Mouse (Mus musculus) right cerebral cortex, postnatal 14 days (tissue): ENCODE results near the gene Sorcs2.
A peak's percentile ranks its signal among the peaks of the same experiment; 100 is the strongest.

Source experiments
- DNase-seq: peaks from one replicate; pipeline ENCODE4 v3.0.0; 2022

The Sorcs2 gene

GRCm38 (mm10) chr5:36223787-36224186 is 174.2 kb downstream of the Sorcs2 start:
- peak; percentile 78 for DNase-seq

GRCm38 (mm10) chr5:36220626-36221025 is 177.3 kb downstream of the Sorcs2 start:
- no peak for DNase-seq

DNA sequence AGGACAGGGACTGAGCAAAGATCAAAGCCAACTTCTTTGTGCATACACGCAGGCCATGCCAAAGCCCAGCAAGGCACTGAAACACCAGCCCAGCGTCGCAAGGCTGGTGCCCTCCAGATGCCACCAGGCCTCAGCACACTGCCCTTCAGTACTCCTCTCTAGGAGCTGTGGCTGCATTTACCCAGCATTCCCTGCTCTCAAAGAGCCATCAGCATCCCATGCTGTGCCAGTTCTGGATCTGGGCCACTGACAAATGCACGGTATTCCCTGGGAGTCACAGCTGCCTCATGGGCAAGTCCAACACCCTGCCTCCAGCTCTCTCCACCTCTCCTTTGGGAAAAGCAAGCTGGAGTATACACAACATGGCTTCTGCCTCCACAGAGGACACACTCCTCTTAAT is 177.8 kb downstream of the Sorcs2 start:
- DNase-seq: no peak

DNA sequence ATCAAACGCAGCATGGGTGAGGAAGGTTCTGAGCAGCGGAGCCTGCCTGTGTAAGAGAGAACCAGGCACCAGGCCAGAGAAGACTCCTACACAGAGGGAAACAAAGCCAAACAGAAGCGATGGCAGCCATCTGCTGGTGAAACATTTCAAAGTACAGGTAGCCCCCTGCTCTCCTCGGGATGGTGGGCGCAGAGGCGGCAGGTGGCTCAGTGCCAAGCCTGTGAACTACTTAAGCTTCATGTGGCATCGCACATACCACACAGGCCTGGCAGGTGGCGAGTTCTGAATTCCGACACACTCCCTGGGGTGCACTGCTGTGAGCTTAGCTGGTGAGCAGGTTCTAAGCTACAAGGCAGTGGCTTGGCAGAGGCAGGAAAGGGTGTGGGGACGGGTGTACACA is 184.6 kb downstream of the Sorcs2 start:
- DNase-seq: peak; percentile 91

GRCm38 (mm10) chr5:36208803-36209202 is 189.1 kb downstream of the Sorcs2 start:
- no peak for DNase-seq

- DNase-seq: no peak
These were observed 192.5 kb downstream of the Sorcs2 start for GRCm38 (mm10) chr5:36205397-36205796.

DNA sequence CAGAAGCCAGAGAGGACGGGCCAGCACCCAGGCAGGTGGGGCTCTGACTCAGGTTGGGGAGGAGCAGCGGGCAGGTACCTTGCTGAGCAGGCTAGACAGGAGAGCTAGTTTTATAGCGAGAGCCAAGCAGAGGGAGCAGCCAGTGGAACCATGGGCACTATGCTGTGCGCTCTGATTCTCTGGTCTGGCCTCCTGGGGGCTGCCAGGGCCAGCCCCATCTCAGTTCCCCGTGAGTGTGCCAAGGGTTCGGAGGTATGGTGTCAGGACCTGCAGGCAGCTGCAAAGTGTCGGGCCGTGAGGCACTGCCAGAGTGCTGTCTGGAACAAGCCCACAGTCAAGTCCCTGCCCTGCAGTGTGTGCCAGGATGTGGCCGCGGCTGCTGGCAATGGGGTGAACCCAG is 194.0 kb downstream of the Sorcs2 start, which contains the start of gene Psapl1:
Gene Psapl1, plus strand, starts transcription at position 106 of the 400 bp plus-strand sequence.
- DNase-seq: no peak

GRCm38 (mm10) chr5:36203421-36203820 is 194.5 kb downstream of the Sorcs2 start:
- DNase-seq: no peak

DNA sequence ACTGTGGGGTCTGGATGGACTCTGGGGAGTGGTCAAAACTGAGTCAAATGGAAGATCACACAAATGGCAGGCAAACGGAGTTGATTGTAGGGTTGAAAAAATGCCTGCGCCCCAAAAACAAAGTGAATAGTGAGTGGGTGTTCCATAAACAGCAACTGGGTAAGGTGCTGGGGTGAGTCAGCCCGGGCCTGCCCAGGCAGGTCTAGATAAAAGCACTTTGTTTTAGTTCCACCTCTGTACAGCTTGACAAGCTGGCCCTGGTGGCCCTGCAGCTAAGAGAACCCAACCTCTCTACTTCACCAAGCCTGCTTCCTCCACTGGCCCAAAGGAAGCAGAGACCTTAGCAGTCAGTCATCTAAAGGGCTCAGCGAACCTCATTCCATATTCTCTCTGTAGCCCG is 195.2 kb downstream of the Sorcs2 start:
- DNase-seq: no peak

DNA sequence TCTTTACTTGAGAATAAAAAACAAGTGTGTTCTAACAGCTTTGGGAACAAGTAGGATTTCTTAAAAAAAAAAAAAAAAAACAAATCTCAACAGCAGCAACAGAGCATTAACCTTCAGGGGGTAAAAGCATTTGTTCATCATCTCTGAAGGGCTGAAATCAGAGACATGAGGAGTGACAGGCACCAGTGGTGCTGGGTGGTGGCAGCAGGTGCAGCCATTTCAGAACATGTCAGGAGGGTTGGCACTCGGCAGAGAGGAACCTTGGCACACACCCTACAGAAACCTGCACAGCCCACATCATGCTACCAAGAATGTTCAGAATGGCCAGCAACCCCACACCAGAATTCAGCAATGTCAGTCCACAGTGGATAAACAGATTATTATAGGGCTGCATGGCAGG is 198.4 kb downstream of the Sorcs2 start:
- DNase-seq: no peak

- no peak for DNase-seq
These were observed 202.5 kb downstream of the Sorcs2 start for GRCm38 (mm10) chr5:36195436-36195835.

DNA sequence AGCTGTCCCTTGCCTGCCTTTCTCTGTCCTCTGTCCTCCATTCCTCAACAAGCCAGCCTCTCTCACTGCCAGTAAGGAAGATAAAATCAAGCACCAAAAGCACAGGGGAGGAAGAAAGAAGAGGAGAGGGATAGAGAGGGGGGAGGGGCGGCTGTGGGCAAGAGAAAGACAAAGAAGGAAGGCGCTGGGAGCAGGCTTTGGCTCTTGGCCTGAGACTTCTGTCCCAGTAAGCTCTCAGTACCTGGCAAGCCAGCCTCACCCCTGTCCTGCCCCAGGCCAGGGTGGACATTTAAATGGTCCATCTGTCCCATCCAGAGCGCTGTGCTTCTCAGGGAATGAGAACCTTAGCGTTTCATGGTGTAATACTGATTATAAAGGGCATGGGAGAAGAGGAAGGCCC is 203.3 kb downstream of the Sorcs2 start:
- DNase-seq: no peak

DNA sequence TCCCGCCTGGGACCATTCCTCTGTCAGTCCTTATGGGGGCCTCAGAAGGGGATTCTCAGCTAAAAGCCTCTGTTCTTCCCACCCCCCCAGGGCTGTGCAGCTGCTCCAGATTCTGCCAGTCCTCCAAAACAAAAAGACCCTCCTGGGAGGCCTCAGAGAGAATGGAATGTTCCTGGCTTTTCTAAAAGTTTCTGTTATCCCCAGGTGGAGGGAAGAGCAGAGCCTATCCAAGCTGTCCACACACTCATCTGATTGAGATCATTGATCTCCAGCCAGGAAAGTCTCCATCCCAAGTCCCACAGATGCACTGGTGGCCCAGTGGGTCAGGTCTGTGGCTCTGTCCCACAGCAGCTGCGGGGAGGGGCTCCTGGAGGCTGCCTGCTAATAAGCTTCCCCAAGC is 205.3 kb downstream of the Sorcs2 start:
- no peak for DNase-seq

DNA sequence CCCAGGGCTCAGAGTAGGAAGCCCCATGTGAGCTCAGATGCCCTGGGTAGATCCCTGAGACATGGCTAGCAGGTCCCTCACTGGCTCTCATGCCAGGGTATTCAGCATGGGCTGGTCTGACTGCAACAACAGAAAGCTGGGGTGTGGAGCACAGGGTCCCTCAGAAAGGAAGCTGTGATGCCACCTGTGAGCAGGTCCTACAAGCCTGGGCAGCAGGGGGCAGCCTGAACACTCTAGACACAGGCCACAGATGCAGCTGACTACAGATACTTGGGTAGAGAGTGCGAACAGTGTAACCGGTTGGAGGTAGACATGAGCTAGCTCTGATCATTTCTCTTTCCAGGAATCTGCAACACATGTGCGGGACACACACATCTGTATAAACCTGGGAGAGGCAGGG is 206.1 kb downstream of the Sorcs2 start:
- no peak for DNase-seq

DNA sequence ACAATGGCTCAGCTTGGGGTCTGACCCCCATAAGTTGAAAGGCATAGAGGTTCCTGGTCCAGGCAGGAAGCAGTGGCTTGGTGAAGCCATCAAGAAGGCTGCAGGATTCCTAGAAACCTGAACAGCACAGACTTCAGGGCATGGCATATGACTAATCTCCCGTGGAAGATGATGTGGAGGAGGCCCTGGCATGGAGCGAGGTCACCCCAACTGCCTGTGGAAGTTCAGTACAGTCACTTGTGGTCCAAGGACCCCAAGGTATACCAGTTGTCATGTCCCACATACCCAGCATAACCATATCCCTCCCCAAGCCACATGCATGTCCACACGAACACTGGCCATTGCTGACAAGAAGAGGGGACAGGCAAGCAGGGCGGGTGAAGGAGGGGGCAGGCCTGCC is 206.7 kb downstream of the Sorcs2 start:
- DNase-seq: no peak

- DNase-seq: no peak
These were observed 209.6 kb downstream of the Sorcs2 start for GRCm38 (mm10) chr5:36188310-36188709.

GRCm38 (mm10) chr5:36186294-36187053 is 211.5 kb downstream of the Sorcs2 start:
- no peak for DNase-seq

- DNase-seq: no peak
These were observed 215.6 kb downstream of the Sorcs2 start for GRCm38 (mm10) chr5:36182326-36182725.

GRCm38 (mm10) chr5:36179708-36180107 is 218.2 kb downstream of the Sorcs2 start:
- no peak for DNase-seq

DNA sequence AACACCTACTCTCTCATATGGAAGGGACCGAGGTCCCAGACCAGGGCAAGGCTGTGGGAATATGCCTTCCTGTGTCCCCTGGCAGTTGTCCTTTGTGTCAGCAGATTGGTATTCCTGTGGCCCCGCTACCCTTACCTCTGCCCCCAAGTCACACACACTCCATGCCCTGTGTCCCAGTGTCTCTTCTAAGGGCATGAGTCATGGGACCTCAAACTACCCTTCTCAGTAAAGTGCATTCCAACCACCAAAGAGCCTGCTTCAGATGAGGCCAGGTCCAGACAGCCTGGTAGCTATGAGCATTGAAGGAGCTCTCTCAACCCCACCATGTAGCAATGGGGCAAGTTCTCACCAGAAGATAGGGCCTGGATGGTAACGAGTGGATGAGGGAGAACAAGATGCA is 219.2 kb downstream of the Sorcs2 start:
- DNase-seq: no peak

DNA sequence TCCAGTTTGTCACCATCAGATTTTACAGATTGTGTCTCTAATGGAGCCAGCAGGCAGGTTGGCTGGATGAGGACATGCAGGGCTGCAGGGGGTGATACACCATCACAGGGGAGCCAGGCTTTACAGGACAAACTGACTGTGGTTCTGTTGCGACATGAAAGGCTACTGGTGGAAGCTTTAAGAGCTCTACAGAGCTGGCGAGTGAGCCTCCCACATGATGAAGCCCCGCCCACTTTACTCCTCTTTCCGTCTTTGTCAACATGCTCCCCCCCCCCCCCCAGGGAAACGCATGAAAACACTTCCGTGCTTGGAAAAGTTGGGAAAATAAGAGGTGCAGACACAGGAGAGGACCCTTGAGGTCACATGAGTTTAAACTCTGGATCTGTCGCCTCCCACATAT is 219.7 kb downstream of the Sorcs2 start:
- no peak for DNase-seq

DNA sequence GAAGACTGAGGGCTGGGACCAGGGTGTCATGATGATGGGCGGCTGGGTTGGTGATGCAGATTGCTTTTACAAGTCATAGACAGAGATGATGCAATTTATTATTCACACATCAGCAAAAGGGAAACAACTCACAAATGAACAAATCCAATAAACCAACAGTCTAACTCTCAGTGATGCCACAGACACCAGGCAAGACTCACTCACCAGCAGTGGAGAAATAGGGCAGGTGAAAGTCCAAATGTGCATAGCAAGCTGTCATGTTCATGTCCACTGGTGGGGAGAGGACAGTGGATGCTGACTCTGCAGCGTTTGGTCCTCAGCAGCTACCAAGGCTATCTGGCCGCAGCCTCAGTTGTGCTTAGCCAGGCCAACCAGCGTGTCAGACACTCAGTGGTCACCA is 221.1 kb downstream of the Sorcs2 start:
- no peak for DNase-seq

DNA sequence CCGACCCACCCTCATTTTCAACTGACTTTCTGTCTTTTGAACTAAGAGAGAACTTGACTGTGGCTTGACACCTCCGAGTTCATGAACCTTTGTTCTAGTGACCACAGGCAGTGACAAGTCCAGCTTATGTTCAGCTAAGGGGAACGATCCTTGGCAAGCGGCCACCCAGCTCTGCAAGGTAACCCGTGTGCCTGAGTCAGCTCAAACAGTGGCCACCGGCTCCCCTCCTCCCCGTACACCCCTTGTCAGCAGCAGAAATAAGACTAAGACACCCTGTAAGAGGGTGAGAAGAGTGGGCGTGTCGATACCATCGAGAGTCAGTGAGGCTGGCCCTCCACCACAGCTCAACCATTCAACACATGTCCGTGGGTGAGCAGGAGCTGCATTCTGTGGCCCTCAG is 221.5 kb downstream of the Sorcs2 start:
- DNase-seq: no peak

GRCm38 (mm10) chr5:36174569-36175115 is 223.3 kb downstream of the Sorcs2 start:
- no peak for DNase-seq
